Mouse (Mus musculus): ENCODE measurements at regions not wholly inside any gene's neighbourhood (a gene's known extent, or its start where the extent isn't known, plus 50 kb on each side); places are given as distances from the start of the nearest gene placed in this dataset.

GRCm38 (mm10) chr1:35600847-35601246, 467.4 kb upstream of the Hs6st1 start:
- no peak for DNase-seq

GRCm38 (mm10) chr1:35615131-35615530, 453.1 kb upstream of the Hs6st1 start:
- no peak for DNase-seq

GRCm38 (mm10) chr1:35619476-35619875, 448.7 kb upstream of the Hs6st1 start:
- no peak for DNase-seq

- DNase-seq, result no peak
Observed at GRCm38 (mm10) chr1:35642595-35642994, 425.6 kb upstream of the Hs6st1 start.

- DNase-seq, result no peak
Observed at GRCm38 (mm10) chr1:35653119-35653956, 414.9 kb upstream of the Hs6st1 start.

GRCm38 (mm10) chr1:35663006-35663405, 405.2 kb upstream of the Hs6st1 start:
- DNase-seq, result no peak

GRCm38 (mm10) chr1:35673524-35673923, 394.7 kb upstream of the Hs6st1 start:
- no peak for DNase-seq

GRCm38 (mm10) chr1:35673992-35674391, 394.2 kb upstream of the Hs6st1 start:
- DNase-seq, result no peak

GRCm38 (mm10) chr1:35682511-35682949, 385.7 kb upstream of the Hs6st1 start:
- DNase-seq, result no peak

GRCm38 (mm10) chr1:35685651-35686050, 382.5 kb upstream of the Hs6st1 start:
- DNase-seq, result no peak

- no peak for DNase-seq
Observed at GRCm38 (mm10) chr1:35694349-35694748, 373.9 kb upstream of the Hs6st1 start.

- no peak for DNase-seq
Observed at GRCm38 (mm10) chr1:35694775-35695591, 373.2 kb upstream of the Hs6st1 start.

- no peak for DNase-seq
Observed at GRCm38 (mm10) chr1:35697218-35697617, 371.0 kb upstream of the Hs6st1 start.

GRCm38 (mm10) chr1:35697834-35698500, 370.2 kb upstream of the Hs6st1 start:
- DNase-seq, result no peak

- DNase-seq, result no peak
Observed at GRCm38 (mm10) chr1:35702585-35702984, 365.6 kb upstream of the Hs6st1 start.

- no peak for DNase-seq
Observed at GRCm38 (mm10) chr1:35706336-35706735, 361.9 kb upstream of the Hs6st1 start.

- DNase-seq, result no peak
Observed at GRCm38 (mm10) chr1:35708176-35708788, 359.9 kb upstream of the Hs6st1 start.

GRCm38 (mm10) chr1:35709214-35709613, 359.0 kb upstream of the Hs6st1 start:
- no peak for DNase-seq

- DNase-seq, result no peak
Observed at GRCm38 (mm10) chr1:35713961-35714360, 354.2 kb upstream of the Hs6st1 start.

GRCm38 (mm10) chr1:35715931-35716330, 352.3 kb upstream of the Hs6st1 start:
- no peak for DNase-seq

GRCm38 (mm10) chr1:35717166-35717565, 351.0 kb upstream of the Hs6st1 start:
- DNase-seq, result no peak

- DNase-seq, result no peak
Observed at GRCm38 (mm10) chr1:35717659-35718058, 350.5 kb upstream of the Hs6st1 start.

- no peak for DNase-seq
Observed at GRCm38 (mm10) chr1:35720063-35720462, 348.1 kb upstream of the Hs6st1 start.
